In genomic region chr9:27409733-27410132, GRCm38 (mm10) we compare ENCODE assay signal across 9 mouse cellular contexts. TPM values are rescaled to one million over a fixed set of nuclear protein-coding genes. Genes with fewer than 3 reads are reported as not detected.
DNase-seq lines count a peak whose midpoint lies in the region; ATAC-seq and TF ChIP-seq lines count a peak whose summit lies in the region.
"Had no signal": no experiment of that assay in that cellular context is flagged by ENCODE, and none has a peak within 500 bp of the region (broad histone marks: within the 10 kb centered on the region; RNA-seq: fewer than 3 reads in every experiment).

No protein-coding gene starts in this region.

- H3K9ac ChIP-seq in hindbrain, embryonic 16.5 days (ENCODE audit: low read depth, low read length) = no peak overlapping the region
- H3K9ac ChIP-seq in limb, embryonic 14.5 days (ENCODE audit: low read depth, low read length, severe bottlenecking) = no peak overlapping the region

- H3K27ac ChIP-seq in hindbrain, embryonic 16.5 days (ENCODE audit: low read depth, low read length) = no peak overlapping the region
- H3K27ac ChIP-seq in limb, embryonic 14.5 days (replicated peaks; ENCODE audit: low read depth, low read length) = no peak overlapping the region

- DNase-seq in heart, adult 18-20 months = peak; percentile 7 to 39
- no peak for DNase-seq in heart, adult 9 months (ENCODE audit: low spot score in 2 of 2)
- peak; percentile 77 for DNase-seq in NIH3T3 (ENCODE audit: low read depth)
- DNase-seq in embryo, embryonic 11.5 days (ENCODE audit: low read depth, low spot score) = peak; percentile 65
- peak; percentile 70 for DNase-seq in limb, embryonic 14.5 days (ENCODE audit: low spot score)
- DNase-seq in retina, postnatal 7 days (ENCODE audit: low read depth, low spot score) = peak; percentile 64
- DNase-seq in B cell, adult 2 months = no peak

- no peak overlapping the region for H3K4me2 ChIP-seq in hindbrain, embryonic 16.5 days (ENCODE audit: low read length)
- no peak overlapping the region for H3K4me2 ChIP-seq in limb, embryonic 14.5 days (replicated peaks; ENCODE audit: low read depth, low read length, severe bottlenecking)

- 0 out of 2 replicates have a peak, but pooled peaks cover 2% of the 10 kb centered on the region for H3K27me3 ChIP-seq in hindbrain, embryonic 16.5 days (replicated peaks; ENCODE audit: control insufficient read depth, insufficient read depth, low read length)
- no peaks in the 10 kb centered on the region for H3K27me3 ChIP-seq in limb, embryonic 14.5 days (ENCODE audit: control insufficient read depth, insufficient read depth, low read length)

- H3K9me3 ChIP-seq in hindbrain, embryonic 16.5 days (ENCODE audit: control insufficient read depth, low read length) = no peaks in the 10 kb centered on the region
- no peaks in the 10 kb centered on the region for H3K9me3 ChIP-seq in limb, embryonic 14.5 days (ENCODE audit: control insufficient read depth, low read length)

- peaks cover 2% of the 10 kb centered on the region; the same call in 1 of the 2 replicates for H3K4me1 ChIP-seq in hindbrain, embryonic 16.5 days (ENCODE audit: control insufficient read depth, insufficient read depth, low read depth, low read length)
- H3K4me1 ChIP-seq in limb, embryonic 14.5 days (ENCODE audit: control insufficient read depth, insufficient read depth, low read length) = no peaks in the 10 kb centered on the region

- peak; percentile 79 for ATAC-seq in hindbrain, embryonic 16.5 days
- peak; percentile 47; the same call in 1 of the 2 replicates for ATAC-seq in limb, embryonic 14.5 days (ENCODE audit: low FRiP score, low read depth)

- no peak for TF ChIP-seq POLR2A in limb, embryonic 14.5 days (IDR thresholded peaks at IDR 0.05; ENCODE audit: borderline replicate concordance, extremely low read depth, insufficient read depth, insufficient read length)

- H3K4me3 ChIP-seq in hindbrain, embryonic 16.5 days (ENCODE audit: low read length) = no peak overlapping the region
- no peak overlapping the region for H3K4me3 ChIP-seq in limb, embryonic 14.5 days (replicated peaks; ENCODE audit: low read length)

- no peaks in the 10 kb centered on the region for H3K36me3 ChIP-seq in hindbrain, embryonic 16.5 days (ENCODE audit: control insufficient read depth, insufficient read depth, low read length)
- no peaks in the 10 kb centered on the region for H3K36me3 ChIP-seq in limb, embryonic 14.5 days (ENCODE audit: control insufficient read depth, insufficient read depth, low read length)

RNA-seq across cellular contexts. Expression of gene Spata19, which starts 13.1 kb away (rescaled TPM):
- not detected for total RNA-seq in heart, adult 18-20 months (2021)
- 0.30 TPM in 1 of 2 replicates, not detected in the other for polyA plus RNA-seq in hindbrain, embryonic 16.5 days (2015; fragmentation: Nextera tagmentation; extraction: Ambion mirVana)
- not detected in 2 replicates for polyA plus RNA-seq in limb, embryonic 14.5 days (2012; rRNA removed)
- not detected in 2 replicates for polyA plus RNA-seq in limb, embryonic 14.5 days (2014; fragmentation: Nextera tagmentation; extraction: Ambion mirVana)
- total RNA-seq: adrenal gland, postnatal 36 days had no signal

Comparison
In these comparisons a context has a peak if more than half of its experiments do, and no peak if none do; other contexts are left out.
1. DNase-seq: peak in heart, adult 18-20 months (2 of 2), NIH3T3 (single experiment), embryo, embryonic 11.5 days (single experiment), limb, embryonic 14.5 days (single experiment) and retina, postnatal 7 days (single experiment); none in heart, adult 9 months (0 of 2) and B cell, adult 2 months (0 of 2).